Mouse (Mus musculus) hindbrain, embryonic 10.5 days (tissue): ENCODE results near the gene Blvra. TPM values are rescaled to one million over a fixed set of nuclear protein-coding genes. Genes with fewer than 3 reads are reported as not detected.

Source experiments
- DNase-seq: peaks from one replicate; pipeline ENCODE4 v3.0.0-alpha.2; 2017; ENCODE audit warnings: low spot score
- H3K27ac ChIP-seq: fragments of 300-500 bp; sonication (generic); 2 replicates; pipeline ENCODE4 v1.5.1; 2016; ENCODE audit warnings: mild to moderate bottlenecking, moderate library complexity
- H3K27me3 ChIP-seq: fragments of 300-500 bp; sonication (generic); 2 replicates; pipeline ENCODE4 v1.6.1; 2016; ENCODE audit warnings: mild to moderate bottlenecking; ENCODE audit not compliant: poor library complexity, insufficient read depth, severe bottlenecking
- H3K36me3 ChIP-seq: fragments of 300-500 bp; sonication (generic); 2 replicates; pipeline ENCODE4 v1.6.1; 2016; ENCODE audit warnings: mild to moderate bottlenecking, moderate library complexity
- H3K4me1 ChIP-seq: fragments of 300-500 bp; sonication (generic); replicated peaks from 2 replicates; pipeline ENCODE4 v1.6.1; 2016; ENCODE audit warnings: mild to moderate bottlenecking
- H3K4me3 ChIP-seq: fragments of 300-500 bp; sonication (generic); 2 replicates; pipeline ENCODE4 v1.5.1; 2016; ENCODE audit warnings: mild to moderate bottlenecking, moderate library complexity
- H3K9me3 ChIP-seq: fragments of 300-500 bp; sonication (generic); 2 replicates; pipeline ENCODE4 v1.6.1; 2016; ENCODE audit warnings: mild to moderate bottlenecking, moderate library complexity
- WGBS: fragments of 180-500 bp; shearing (Covaris S2); methylation state at CpG from one replicate; pipeline ENCODE4 v1.1.7; 2016; 5-methylcytosine and 5-hydroxymethylcytosine counted together
- polyA plus RNA-seq: library from polyadenylated mRNA; unstranded; fragments of >200 nt; fragmentation: Nextera tagmentation; extraction: Ambion mirVana; gene quantifications from 2 replicates; pipeline ENCODE4 v1.2.1, GENCODE M21; 2016

Gene Blvra
- polyA plus RNA-seq, 1 experiment from 2014 or later = 20.3 TPM

DNA sequence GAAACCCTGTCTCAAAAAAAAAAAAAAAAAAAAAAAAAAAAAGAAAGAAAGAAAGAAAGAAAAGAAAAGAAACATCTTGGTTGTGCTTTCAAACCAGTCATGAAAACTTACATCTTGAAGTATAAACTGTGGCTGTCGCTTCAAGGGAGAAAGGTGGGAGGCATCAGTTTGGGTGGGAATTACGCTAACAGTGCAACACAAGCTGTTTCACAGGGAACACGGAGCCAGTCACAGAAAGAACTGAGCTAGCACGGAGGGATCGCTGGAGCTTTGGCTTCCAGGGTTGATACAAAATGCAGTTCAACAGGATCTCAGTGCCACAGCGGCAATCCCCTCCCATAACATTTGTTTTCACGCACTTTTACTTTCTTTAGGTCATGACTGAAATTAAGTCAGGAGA, 69.5 kb downstream of the Blvra start:
- DNase-seq = no peak
- Histone ChIP-seq H3K36me3 (peaks cover 33% of the 10 kb centered on the region), H3K27me3 (peaks cover 14% of the 10 kb centered on the region; the same call in 1 of the 2 replicates), H3K27ac (no peak overlapping the region), H3K4me1 (peaks cover 32% of the 10 kb centered on the region), H3K9me3 (no peaks in the 10 kb centered on the region), H3K4me3 (no peak overlapping the region)
- WGBS = 94% methylated on average over 7 of the region's 7 CpGs

DNA sequence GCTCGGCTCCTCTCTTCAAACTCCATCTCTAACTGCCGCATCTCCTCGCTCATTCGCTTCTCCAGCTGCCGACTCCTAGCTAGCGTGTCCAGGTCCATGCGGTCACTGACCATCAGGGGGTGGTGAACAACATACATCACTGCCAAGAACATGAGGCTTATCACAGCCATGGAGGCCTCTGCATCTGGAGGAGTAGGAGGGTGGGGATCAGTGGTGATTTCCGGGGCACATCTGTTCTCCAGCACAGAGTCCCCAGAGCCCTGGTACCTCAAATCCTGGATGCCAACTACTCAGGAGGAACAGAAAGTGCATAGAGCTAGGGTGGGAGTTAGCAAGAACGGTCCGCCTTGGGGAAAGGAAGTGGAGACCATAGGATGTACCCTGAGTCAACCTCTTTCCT, 71.6 kb downstream of the Blvra start:
- DNase-seq = no peak
- H3K36me3 ChIP-seq = peaks cover 33% of the 10 kb centered on the region
- peak overlapping the region; percentile 68; the same call in 1 of the 2 replicates for H3K4me3 ChIP-seq
- H3K9me3 ChIP-seq = no peaks in the 10 kb centered on the region
- no peak overlapping the region for H3K27ac ChIP-seq
- H3K4me1 ChIP-seq = peaks cover 28% of the 10 kb centered on the region
- H3K27me3 ChIP-seq = peaks cover 16% of the 10 kb centered on the region; the same call in 1 of the 2 replicates
- 91% methylated on average over 10 of the region's 10 CpGs for WGBS

- DNase-seq = peak; percentile 7
These were observed 72.2 kb downstream of the Blvra start for GRCm38 (mm10) chr2:127142577-127143157.

GRCm38 (mm10) chr2:127143158-127144063, 72.9 kb downstream of the Blvra start, which contains the start of gene Itpripl1:
TSS of gene Itpripl1 (minus strand) at chr2:127143442.
- WGBS = 4% methylated on average over 31 of the region's 31 CpGs
- Histone ChIP-seq H3K4me1 (peaks cover 22% of the 10 kb centered on the region), H3K4me3 (peak within 1 kb of the TSS; percentile 68), H3K36me3 (peaks cover 33% of the 10 kb centered on the region), H3K27me3 (peaks cover 16% of the 10 kb centered on the region; the same call in 1 of the 2 replicates), H3K27ac (peak within 1 kb of the TSS; percentile 88), H3K9me3 (no peaks in the 10 kb centered on the region)
- DNase-seq = peak; percentile 63

More at GRCm38 (mm10) chr2:127142577-127143157, 72.2 kb downstream of the Blvra start:
- WGBS = 19% methylated on average over 6 of the region's 6 CpGs
- peaks cover 22% of the 10 kb centered on the region for H3K4me1 ChIP-seq
- H3K27me3 ChIP-seq = peaks cover 16% of the 10 kb centered on the region; the same call in 1 of the 2 replicates
- peaks cover 33% of the 10 kb centered on the region for H3K36me3 ChIP-seq
- H3K4me3 ChIP-seq = peak overlapping the region; percentile 68
- H3K9me3 ChIP-seq = no peaks in the 10 kb centered on the region
- H3K27ac ChIP-seq = peak overlapping the region; percentile 88

DNA sequence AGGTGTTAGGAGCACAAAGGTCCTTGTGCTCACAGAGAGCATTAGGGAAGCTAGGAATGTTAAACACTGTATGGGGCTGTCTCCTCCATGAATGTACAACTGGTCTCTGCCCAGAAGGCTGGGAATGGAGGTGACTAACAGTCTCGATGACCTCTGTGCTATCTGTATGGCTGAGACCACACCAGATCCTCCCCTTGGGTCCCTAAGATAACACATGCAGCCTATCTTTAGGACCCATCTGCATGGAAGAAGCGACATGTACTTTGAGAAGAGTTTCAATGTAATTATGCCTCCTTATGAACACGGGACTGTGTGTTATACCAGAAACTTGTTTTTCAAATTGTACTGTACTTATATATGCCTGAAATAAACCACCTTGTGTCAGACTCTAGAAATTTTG, 75.2 kb downstream of the Blvra start:
- Histone ChIP-seq H3K4me1 (peaks cover 22% of the 10 kb centered on the region), H3K27ac (no peak overlapping the region), H3K4me3 (no peak overlapping the region), H3K27me3 (peaks cover 16% of the 10 kb centered on the region; the same call in 1 of the 2 replicates), H3K36me3 (peaks cover 12% of the 10 kb centered on the region), H3K9me3 (0 out of 2 replicates have a peak, but pooled peaks cover 3% of the 10 kb centered on the region)
- 88% methylated on average over 3 of the region's 3 CpGs for WGBS
- no peak for DNase-seq

Other genes with a start within 250 kb of the Blvra start
- 28.5 and 40.3 TPM in 2 replicates for gene Trpm7, start 194.4 kb upstream of the Blvra start, polyA plus RNA-seq
- gene Sppl2a, start 137.4 kb upstream of the Blvra start, polyA plus RNA-seq = 29.3 and 30.9 TPM in 2 replicates
- 12.5 and 13.1 TPM in 2 replicates for gene Ap4e1, start 61.9 kb upstream of the Blvra start, polyA plus RNA-seq
- gene Ncaph, start 63.3 kb downstream of the Blvra start, polyA plus RNA-seq = 83.7 and 110 TPM in 2 replicates
- 12.6 and 14.1 TPM in 2 replicates for gene Itpripl1, start 72.8 kb downstream of the Blvra start, polyA plus RNA-seq
- 2.5 and 2.6 TPM in 2 replicates for gene 1810024B03Rik, start 137.6 kb downstream of the Blvra start, polyA plus RNA-seq
- gene Snrnp200, start 137.7 kb downstream of the Blvra start, polyA plus RNA-seq = 85.7 and 96.5 TPM in 2 replicates
- 53.2 and 55.4 TPM in 2 replicates for gene Ciao1, start 177.2 kb downstream of the Blvra start, polyA plus RNA-seq
- 26.5 and 27.3 TPM in 2 replicates for gene Tmem127, start 177.2 kb downstream of the Blvra start, polyA plus RNA-seq
- 73.6 and 78.7 TPM in 2 replicates for gene Stard7, start 199.6 kb downstream of the Blvra start, polyA plus RNA-seq